Mouse (Mus musculus) stomach, embryonic 16.5 days (tissue): ENCODE measurements around the gene Krtap8-1. TPM values are rescaled to one million over a fixed set of nuclear protein-coding genes. Genes with fewer than 3 reads are reported as not detected.

Experiments
- ATAC-seq: fragments of 200-750 bp; cut with Nextera tagmentation; 2 replicates; pipeline ENCODE4 v1.8.0; 2017; ENCODE audit warnings: moderate number of reproducible peaks, moderate TSS enrichment; ENCODE audit not compliant: insufficient read depth, low FRiP score
- H3K27ac ChIP-seq: fragments of 300-500 bp; sonication (generic); 2 replicates; pipeline ENCODE4 v1.5.1; 2014; ENCODE audit warnings: low read length
- H3K27me3 ChIP-seq: fragments of 300-500 bp; sonication (generic); 2 replicates; pipeline ENCODE4 v1.6.1; 2014; ENCODE audit warnings: low read length, control low read depth, mixed read lengths; ENCODE audit not compliant: control insufficient read depth, insufficient read depth
- H3K36me3 ChIP-seq: fragments of 300-500 bp; sonication (generic); 2 replicates; pipeline ENCODE4 v1.6.1; 2014; ENCODE audit warnings: low read length; ENCODE audit not compliant: control insufficient read depth, insufficient read depth
- H3K4me1 ChIP-seq: fragments of 300-500 bp; sonication (generic); 2 replicates; pipeline ENCODE4 v1.6.1; 2014; ENCODE audit warnings: low read length, control low read depth, mixed read lengths; ENCODE audit not compliant: control insufficient read depth, insufficient read depth
- H3K4me2 ChIP-seq: fragments of 300-500 bp; sonication (generic); 2 replicates; pipeline ENCODE4 v1.6.1; 2014; ENCODE audit warnings: low read depth, low read length, mixed read lengths
- H3K4me3 ChIP-seq: fragments of 300-500 bp; sonication (generic); replicated peaks from 2 replicates; pipeline ENCODE4 v1.5.1; 2014; ENCODE audit warnings: mild to moderate bottlenecking, low read length
- H3K9ac ChIP-seq: fragments of 300-500 bp; sonication (generic); 2 replicates; pipeline ENCODE4 v1.6.1; 2014; ENCODE audit warnings: low read length
- H3K9me3 ChIP-seq: fragments of 300-500 bp; sonication (generic); replicated peaks from 2 replicates; pipeline ENCODE4 v1.6.1; 2016; ENCODE audit warnings: low read length, control low read depth; ENCODE audit not compliant: control insufficient read depth
- WGBS: fragments of 180-500 bp; shearing (Covaris S2); extraction: QIAGEN DNeasy Blood & Tissue Kit; methylation state at CpG from one replicate; pipeline ENCODE4 v1.1.7; 2014; 5-methylcytosine and 5-hydroxymethylcytosine counted together
- polyA plus RNA-seq: library from polyadenylated mRNA; unstranded; fragments of >200 nt; fragmentation: Nextera tagmentation; extraction: Ambion mirVana; gene quantifications from 2 replicates; pipeline ENCODE4 v1.2.1, GENCODE M21; 2015

The Krtap8-1 gene
- not detected in 2 replicates for polyA plus RNA-seq

GRCm38 (mm10) chr16:89487852-89488251 lies at the start of gene Krtap8-1:
Gene Krtap8-1, minus strand, starts transcription at chr16:89487952.
- H3K9me3 ChIP-seq: no peaks in the 10 kb centered on the region
- H3K27ac ChIP-seq: no peak within 1 kb of the TSS
- no peak within 1 kb of the TSS for H3K4me2 ChIP-seq
- no peak within 1 kb of the TSS for H3K9ac ChIP-seq
- no peak for ATAC-seq
- no peaks in the 10 kb centered on the region for H3K36me3 ChIP-seq
- WGBS: 81% methylated on average over 7 of the region's 7 CpGs
- no peaks in the 10 kb centered on the region for H3K4me1 ChIP-seq
- H3K27me3 ChIP-seq: no peaks in the 10 kb centered on the region
- no peak within 1 kb of the TSS for H3K4me3 ChIP-seq

GRCm38 (mm10) chr16:89537349-89537748 lies 49.6 kb upstream of the Krtap8-1 start:
- no peak overlapping the region for H3K9ac ChIP-seq
- H3K4me3 ChIP-seq: no peak overlapping the region
- H3K4me1 ChIP-seq: no peaks in the 10 kb centered on the region
- no peaks in the 10 kb centered on the region for H3K27me3 ChIP-seq
- 85% methylated on average over 6 of the region's 6 CpGs for WGBS
- ATAC-seq: no peak
- no peaks in the 10 kb centered on the region for H3K36me3 ChIP-seq
- H3K9me3 ChIP-seq: no peaks in the 10 kb centered on the region
- no peak overlapping the region for H3K27ac ChIP-seq
- no peak overlapping the region for H3K4me2 ChIP-seq

- H3K27me3 ChIP-seq: no peaks in the 10 kb centered on the region
- H3K4me1 ChIP-seq: no peaks in the 10 kb centered on the region
- H3K36me3 ChIP-seq: no peaks in the 10 kb centered on the region
- no peak overlapping the region for H3K4me2 ChIP-seq
- no peak overlapping the region for H3K27ac ChIP-seq
- 44% methylated on average over 7 of the region's 7 CpGs for WGBS
- H3K9ac ChIP-seq: no peak overlapping the region
- ATAC-seq: no peak
- H3K9me3 ChIP-seq: no peaks in the 10 kb centered on the region
- H3K4me3 ChIP-seq: no peak overlapping the region
Measured at GRCm38 (mm10) chr16:89530547-89530946, 42.8 kb upstream of the Krtap8-1 start.

GRCm38 (mm10) chr16:89529846-89530245 lies 42.1 kb upstream of the Krtap8-1 start:
- H3K9me3 ChIP-seq: no peaks in the 10 kb centered on the region
- no peaks in the 10 kb centered on the region for H3K27me3 ChIP-seq
- H3K9ac ChIP-seq: no peak overlapping the region
- H3K4me3 ChIP-seq: no peak overlapping the region
- ATAC-seq: no peak
- 40% methylated on average over 7 of the region's 7 CpGs for WGBS
- H3K4me1 ChIP-seq: no peaks in the 10 kb centered on the region
- H3K4me2 ChIP-seq: no peak overlapping the region
- no peaks in the 10 kb centered on the region for H3K36me3 ChIP-seq
- no peak overlapping the region for H3K27ac ChIP-seq

- Histone ChIP-seq H3K4me1 (no peaks in the 10 kb centered on the region), H3K4me3 (no peak overlapping the region), H3K4me2 (no peak overlapping the region), H3K27me3 (no peaks in the 10 kb centered on the region), H3K27ac (no peak overlapping the region), H3K9me3 (no peaks in the 10 kb centered on the region), H3K36me3 (no peaks in the 10 kb centered on the region), H3K9ac (no peak overlapping the region)
- WGBS: 86% methylated on average over 3 of the region's 3 CpGs
- ATAC-seq: no peak
Measured at GRCm38 (mm10) chr16:89528380-89528779, 40.6 kb upstream of the Krtap8-1 start.

- H3K9ac ChIP-seq: no peak overlapping the region
- ATAC-seq: no peak
- no peaks in the 10 kb centered on the region for H3K36me3 ChIP-seq
- no peaks in the 10 kb centered on the region for H3K27me3 ChIP-seq
- no peak overlapping the region for H3K4me3 ChIP-seq
- 90% methylated on average over 4 of the region's 4 CpGs for WGBS
- no peak overlapping the region for H3K27ac ChIP-seq
- H3K9me3 ChIP-seq: no peaks in the 10 kb centered on the region
- H3K4me2 ChIP-seq: no peak overlapping the region
- no peaks in the 10 kb centered on the region for H3K4me1 ChIP-seq
Measured at GRCm38 (mm10) chr16:89520996-89521395, 33.2 kb upstream of the Krtap8-1 start.

GRCm38 (mm10) chr16:89520555-89520954 lies 32.8 kb upstream of the Krtap8-1 start:
- no peak overlapping the region for H3K27ac ChIP-seq
- no peaks in the 10 kb centered on the region for H3K4me1 ChIP-seq
- no peak overlapping the region for H3K4me3 ChIP-seq
- no peak overlapping the region for H3K4me2 ChIP-seq
- no peaks in the 10 kb centered on the region for H3K27me3 ChIP-seq
- H3K9me3 ChIP-seq: no peaks in the 10 kb centered on the region
- H3K36me3 ChIP-seq: no peaks in the 10 kb centered on the region
- 89% methylated on average over 2 of the region's 2 CpGs for WGBS
- H3K9ac ChIP-seq: no peak overlapping the region
- ATAC-seq: no peak

- H3K4me3 ChIP-seq: no peak overlapping the region
- 85% methylated on average over 6 of the region's 6 CpGs for WGBS
- H3K4me1 ChIP-seq: no peaks in the 10 kb centered on the region
- no peak overlapping the region for H3K27ac ChIP-seq
- H3K4me2 ChIP-seq: no peak overlapping the region
- H3K9ac ChIP-seq: no peak overlapping the region
- no peak for ATAC-seq
- no peaks in the 10 kb centered on the region for H3K9me3 ChIP-seq
- H3K36me3 ChIP-seq: no peaks in the 10 kb centered on the region
- no peaks in the 10 kb centered on the region for H3K27me3 ChIP-seq
Measured at GRCm38 (mm10) chr16:89520091-89520490, 32.3 kb upstream of the Krtap8-1 start.

- WGBS: 61% methylated on average over 9 of the region's 9 CpGs
- no peak for ATAC-seq
- no peak overlapping the region for H3K4me3 ChIP-seq
Measured at GRCm38 (mm10) chr16:89517635-89518034, 29.9 kb upstream of the Krtap8-1 start.

GRCm38 (mm10) chr16:89513431-89513830 lies 25.7 kb upstream of the Krtap8-1 start:
- Histone ChIP-seq H3K27me3 (no peaks in the 10 kb centered on the region), H3K4me1 (no peaks in the 10 kb centered on the region), H3K36me3 (no peaks in the 10 kb centered on the region), H3K4me2 (no peak overlapping the region), H3K4me3 (no peak overlapping the region), H3K27ac (no peak overlapping the region), H3K9ac (no peak overlapping the region), H3K9me3 (no peaks in the 10 kb centered on the region)
- ATAC-seq: no peak
- WGBS: 75% methylated on average over 7 of the region's 7 CpGs

More at GRCm38 (mm10) chr16:89517635-89518034, 29.9 kb upstream of the Krtap8-1 start:
- no peak overlapping the region for H3K9ac ChIP-seq
- no peaks in the 10 kb centered on the region for H3K4me1 ChIP-seq
- no peak overlapping the region for H3K4me2 ChIP-seq
- H3K36me3 ChIP-seq: no peaks in the 10 kb centered on the region
- no peaks in the 10 kb centered on the region for H3K9me3 ChIP-seq
- H3K27me3 ChIP-seq: no peaks in the 10 kb centered on the region
- H3K27ac ChIP-seq: no peak overlapping the region
